Mouse (Mus musculus): Measurements from ENCODE around the gene Fut1. TPM values are rescaled to one million over a fixed set of nuclear protein-coding genes. Genes with fewer than 3 reads are reported as not detected.

The Fut1 gene
- polyA plus RNA-seq, 1 experiment = 0.05 TPM

- Histone ChIP-seq H3K27ac (ENCODE audit: insufficient read depth, low read depth, low read length) (peak overlapping the region; percentile 21; the same call in 1 of the 2 replicates), H3K36me3 (ENCODE audit: control insufficient read depth, insufficient read depth, low read length) (no peaks in the 10 kb centered on the region), H3K27me3 (replicated peaks; ENCODE audit: control insufficient read depth, insufficient read depth, low read length) (no peaks in the 10 kb centered on the region), H3K4me3 (ENCODE audit: insufficient read depth, low read depth, low read length) (no peak overlapping the region), H3K4me1 (ENCODE audit: control insufficient read depth, insufficient read depth, low read length) (no peaks in the 10 kb centered on the region; the same call in 1 of the 2 replicates)
- 61% methylated on average over 19 of the region's 19 CpGs for WGBS
- TF ChIP-seq POLR2A (IDR thresholded peaks at IDR 0.05; ENCODE audit: low read depth, low read length) (no peak), CTCF (conservative IDR thresholded peaks at IDR 0.05; ENCODE audit: insufficient read depth, insufficient read length, low read depth, low read length) (no peak)
- DNase-seq = peak; percentile 52
Measured at GRCm38 (mm10) chr7:45640191-45640957, 23.3 kb downstream of the Fut1 start.

GRCm38 (mm10) chr7:45641391-45642040, 24.4 kb downstream of the Fut1 start:
- TF ChIP-seq POLR2A (IDR thresholded peaks at IDR 0.05; ENCODE audit: low read depth, low read length) = no peak
- TF ChIP-seq CTCF (conservative IDR thresholded peaks at IDR 0.05; ENCODE audit: insufficient read depth, insufficient read length, low read depth, low read length) = no peak
- H3K4me1 ChIP-seq (ENCODE audit: control insufficient read depth, insufficient read depth, low read length) = no peaks in the 10 kb centered on the region; the same call in 1 of the 2 replicates
- no peaks in the 10 kb centered on the region for H3K27me3 ChIP-seq (replicated peaks; ENCODE audit: control insufficient read depth, insufficient read depth, low read length)
- H3K36me3 ChIP-seq (ENCODE audit: control insufficient read depth, insufficient read depth, low read length) = no peaks in the 10 kb centered on the region
- DNase-seq = peak; percentile 49
- 53% methylated on average over 17 of the region's 17 CpGs for WGBS
- H3K27ac ChIP-seq (ENCODE audit: insufficient read depth, low read depth, low read length) = peak overlapping the region; percentile 24; the same call in 1 of the 2 replicates
- H3K4me3 ChIP-seq (ENCODE audit: insufficient read depth, low read depth, low read length) = peak overlapping the region; percentile 41; the same call in 1 of the 2 replicates

- Histone ChIP-seq H3K27ac (ENCODE audit: insufficient read depth, low read depth, low read length) (peak overlapping the region; percentile 24; the same call in 1 of the 2 replicates), H3K4me1 (ENCODE audit: control insufficient read depth, insufficient read depth, low read length) (no peaks in the 10 kb centered on the region; the same call in 1 of the 2 replicates), H3K36me3 (ENCODE audit: control insufficient read depth, insufficient read depth, low read length) (no peaks in the 10 kb centered on the region), H3K27me3 (replicated peaks; ENCODE audit: control insufficient read depth, insufficient read depth, low read length) (no peaks in the 10 kb centered on the region), H3K4me3 (ENCODE audit: insufficient read depth, low read depth, low read length) (peak overlapping the region; percentile 41; the same call in 1 of the 2 replicates)
- no peak for DNase-seq
- WGBS = 69% methylated on average over 5 of the region's 5 CpGs
- TF ChIP-seq POLR2A (IDR thresholded peaks at IDR 0.05; ENCODE audit: low read depth, low read length) (no peak), CTCF (conservative IDR thresholded peaks at IDR 0.05; ENCODE audit: insufficient read depth, insufficient read length, low read depth, low read length) (no peak)
Measured at GRCm38 (mm10) chr7:45642083-45642482, 25.0 kb downstream of the Fut1 start.

- H3K4me3 ChIP-seq (ENCODE audit: insufficient read depth, low read depth, low read length) = peak overlapping the region; percentile 48
- no peak for TF ChIP-seq CTCF (conservative IDR thresholded peaks at IDR 0.05; ENCODE audit: insufficient read depth, insufficient read length, low read depth, low read length)
- TF ChIP-seq POLR2A (IDR thresholded peaks at IDR 0.05; ENCODE audit: low read depth, low read length) = no peak
- DNase-seq = no peak
- H3K4me1 ChIP-seq (ENCODE audit: control insufficient read depth, insufficient read depth, low read length) = no peaks in the 10 kb centered on the region; the same call in 1 of the 2 replicates
- 48% methylated on average over 16 of the region's 16 CpGs for WGBS
- no peaks in the 10 kb centered on the region for H3K27me3 ChIP-seq (replicated peaks; ENCODE audit: control insufficient read depth, insufficient read depth, low read length)
- H3K27ac ChIP-seq (ENCODE audit: insufficient read depth, low read depth, low read length) = 0 out of 2 replicates have a peak overlapping the region, but pooled peaks have one; percentile 10
- H3K36me3 ChIP-seq (ENCODE audit: control insufficient read depth, insufficient read depth, low read length) = no peaks in the 10 kb centered on the region
Measured at GRCm38 (mm10) chr7:45642503-45643255, 25.6 kb downstream of the Fut1 start.

GRCm38 (mm10) chr7:45643441-45644178, 26.5 kb downstream of the Fut1 start:
- H3K27ac ChIP-seq (ENCODE audit: insufficient read depth, low read depth, low read length) = peak overlapping the region; percentile 26; the same call in 1 of the 2 replicates
- 15% methylated on average over 28 of the region's 28 CpGs for WGBS
- no peaks in the 10 kb centered on the region for H3K4me1 ChIP-seq (ENCODE audit: control insufficient read depth, insufficient read depth, low read length)
- peak; percentile 93 for DNase-seq
- no peak for TF ChIP-seq POLR2A (IDR thresholded peaks at IDR 0.05; ENCODE audit: low read depth, low read length)
- H3K4me3 ChIP-seq (ENCODE audit: insufficient read depth, low read depth, low read length) = peak overlapping the region; percentile 48
- no peaks in the 10 kb centered on the region for H3K36me3 ChIP-seq (ENCODE audit: control insufficient read depth, insufficient read depth, low read length)
- H3K27me3 ChIP-seq (replicated peaks; ENCODE audit: control insufficient read depth, insufficient read depth, low read length) = no peaks in the 10 kb centered on the region

GRCm38 (mm10) chr7:45644183-45644582, 27.1 kb downstream of the Fut1 start:
- Histone ChIP-seq H3K27me3 (replicated peaks; ENCODE audit: control insufficient read depth, insufficient read depth, low read length) (no peaks in the 10 kb centered on the region), H3K4me1 (ENCODE audit: control insufficient read depth, insufficient read depth, low read length) (no peaks in the 10 kb centered on the region), H3K36me3 (ENCODE audit: control insufficient read depth, insufficient read depth, low read length) (no peaks in the 10 kb centered on the region), H3K27ac (ENCODE audit: insufficient read depth, low read depth, low read length) (peak overlapping the region; percentile 26; the same call in 1 of the 2 replicates), H3K4me3 (ENCODE audit: insufficient read depth, low read depth, low read length) (peak overlapping the region; percentile 16)
- 21% methylated on average over 18 of the region's 18 CpGs for WGBS
- TF ChIP-seq CTCF (conservative IDR thresholded peaks at IDR 0.05; ENCODE audit: insufficient read depth, insufficient read length, low read depth, low read length) = no peak
- TF ChIP-seq POLR2A (IDR thresholded peaks at IDR 0.05; ENCODE audit: low read depth, low read length) = no peak
- no peak for DNase-seq

Measured in kidney, adult 2 months (tissue).